Mouse (Mus musculus) embryonic facial prominence, embryonic 15.5 days (tissue): ENCODE measurements around the gene Dock9. TPM values are rescaled to one million over a fixed set of nuclear protein-coding genes. Genes with fewer than 3 reads are reported as not detected.
"Not testable (repeated sequence)": the region's sequence is repeated elsewhere in the genome, so short reads cannot be mapped to it uniquely, and the experiment has no call there.

ENCODE experiments used
- ATAC-seq: fragments of 200-750 bp; cut with Nextera tagmentation; 2 replicates; pipeline ENCODE4 v1.8.0; 2017; ENCODE audit warnings: low read depth, moderate TSS enrichment; ENCODE audit not compliant: insufficient number of reproducible peaks, low FRiP score, low TSS enrichment
- H3K27ac ChIP-seq: fragments of 300-500 bp; sonication (generic); replicated peaks from 2 replicates; pipeline ENCODE4 v1.5.1; 2015; ENCODE audit warnings: mild to moderate bottlenecking, inconsistent platforms
- H3K27me3 ChIP-seq: fragments of 300-500 bp; sonication (generic); 2 replicates; pipeline ENCODE4 v1.6.1; 2015; ENCODE audit warnings: inconsistent platforms
- H3K36me3 ChIP-seq: fragments of 300-500 bp; sonication (generic); 2 replicates; pipeline ENCODE4 v1.6.1; 2015; ENCODE audit warnings: mild to moderate bottlenecking, inconsistent platforms
- H3K4me1 ChIP-seq: fragments of 300-500 bp; sonication (generic); 2 replicates; pipeline ENCODE4 v1.6.1; 2015; ENCODE audit warnings: inconsistent platforms
- H3K4me2 ChIP-seq: fragments of 300-500 bp; sonication (generic); replicated peaks from 2 replicates; pipeline ENCODE4 v1.6.1; 2015; ENCODE audit warnings: mild to moderate bottlenecking, inconsistent platforms
- H3K4me3 ChIP-seq: fragments of 300-500 bp; sonication (generic); replicated peaks from 2 replicates; pipeline ENCODE4 v1.5.1; 2015; ENCODE audit warnings: mild to moderate bottlenecking, inconsistent platforms
- H3K9ac ChIP-seq: fragments of 300-500 bp; sonication (generic); 2 replicates; pipeline ENCODE4 v1.6.1; 2015; ENCODE audit warnings: inconsistent platforms
- H3K9me3 ChIP-seq: fragments of 300-500 bp; sonication (generic); replicated peaks from 2 replicates; pipeline ENCODE4 v1.6.1; 2016; ENCODE audit warnings: inconsistent platforms
- WGBS: fragments of 180-500 bp; shearing (Covaris S2); methylation state at CpG from one replicate; pipeline ENCODE4 v1.1.7; 2015; 5-methylcytosine and 5-hydroxymethylcytosine counted together
- polyA plus RNA-seq: library from polyadenylated mRNA; unstranded; fragments of >200 nt; fragmentation: Nextera tagmentation; extraction: Ambion mirVana; gene quantifications from 2 replicates; pipeline ENCODE4 v1.2.1, GENCODE M21; 2015

Dock9 gene
- polyA plus RNA-seq, 1 experiment from 2014 or later = 8.7 TPM

DNA sequence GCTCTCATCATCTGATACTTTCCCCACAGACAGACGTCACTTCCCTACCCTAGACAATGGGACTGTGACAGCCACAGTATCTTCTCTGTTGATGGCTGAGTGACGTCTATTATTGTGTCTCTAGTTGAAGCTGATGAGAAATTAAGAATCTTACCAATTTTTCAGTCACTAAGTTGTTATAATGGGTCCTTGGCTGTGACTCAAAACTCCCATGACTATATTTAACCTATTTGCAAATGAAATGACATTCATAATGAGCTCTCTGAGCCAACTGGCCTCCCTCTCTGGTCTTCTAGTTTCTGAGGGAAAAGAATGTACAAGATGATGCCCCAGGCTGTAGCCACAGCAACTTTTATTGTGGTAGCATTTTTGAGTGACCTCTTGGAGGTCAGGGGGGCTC, 153.3 kb downstream of the Dock9 start:
- no peak overlapping the region for H3K4me3 ChIP-seq
- 82% methylated on average over 2 of the region's 2 CpGs for WGBS
- no peaks in the 10 kb centered on the region for H3K9me3 ChIP-seq
- H3K9ac ChIP-seq = no peak overlapping the region
- H3K4me2 ChIP-seq = no peak overlapping the region
- H3K27ac ChIP-seq = no peak overlapping the region
- no peaks in the 10 kb centered on the region for H3K4me1 ChIP-seq
- H3K27me3 ChIP-seq = no peaks in the 10 kb centered on the region
- ATAC-seq = no peak
- H3K36me3 ChIP-seq = peaks cover 3% of the 10 kb centered on the region; the same call in 1 of the 2 replicates

DNA sequence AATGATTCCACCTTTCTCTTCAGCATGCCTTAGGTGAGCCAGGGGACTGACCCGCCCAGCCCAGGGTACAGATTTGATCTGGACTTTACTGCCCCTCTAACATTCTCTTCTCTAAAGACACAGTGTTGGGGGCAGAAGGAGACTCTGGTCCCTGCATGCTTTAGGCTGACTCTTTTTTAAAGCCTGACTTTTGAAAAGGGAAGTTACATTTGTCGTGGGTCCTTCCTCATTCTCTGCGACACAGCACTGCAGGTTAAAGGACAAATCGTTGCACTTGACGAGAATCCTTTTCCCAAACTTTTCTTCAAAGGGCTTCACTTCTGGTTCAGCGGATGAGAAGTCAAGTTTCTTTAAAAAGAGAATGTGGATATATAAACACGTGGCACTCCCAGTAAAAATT, 156.4 kb downstream of the Dock9 start:
- 82% methylated on average over 7 of the region's 7 CpGs for WGBS
- H3K4me1 ChIP-seq = no peaks in the 10 kb centered on the region

DNA sequence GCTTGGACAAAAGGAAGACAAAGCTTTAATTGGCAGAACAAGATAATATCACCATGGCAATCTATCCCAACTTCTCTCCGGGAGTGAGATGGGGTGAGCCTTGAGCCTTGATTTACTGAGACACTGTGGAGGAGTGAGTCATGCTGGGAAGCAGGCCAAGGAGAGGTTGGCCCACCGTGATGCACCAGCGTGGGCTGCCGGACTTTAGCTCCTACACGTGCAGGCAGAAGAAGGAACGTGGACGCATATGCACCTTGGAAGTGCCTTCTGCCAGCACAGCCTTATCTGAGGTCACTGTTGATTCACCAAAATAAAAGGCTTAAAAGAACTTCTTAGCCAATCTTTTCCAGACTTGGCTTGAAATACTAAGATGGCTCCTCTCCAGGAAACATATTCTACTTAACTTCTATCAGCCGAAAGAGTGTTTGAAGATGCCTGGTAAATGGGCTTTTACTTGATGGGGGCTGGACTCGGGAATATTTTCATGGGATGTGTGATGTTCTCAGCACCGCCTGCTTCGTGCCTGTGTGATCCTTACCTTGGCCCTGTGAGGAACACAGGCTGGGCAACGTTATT, 160.6 kb downstream of the Dock9 start:
- no peak overlapping the region for H3K27ac ChIP-seq
- no peak overlapping the region for H3K9ac ChIP-seq
- ATAC-seq = no peak
- H3K4me1 ChIP-seq = no peaks in the 10 kb centered on the region
- H3K9me3 ChIP-seq = no peaks in the 10 kb centered on the region
- 80% methylated on average over 12 of the region's 12 CpGs for WGBS
- no peak overlapping the region for H3K4me2 ChIP-seq
- H3K27me3 ChIP-seq = no peaks in the 10 kb centered on the region
- H3K4me3 ChIP-seq = no peak overlapping the region
- H3K36me3 ChIP-seq = peaks cover 11% of the 10 kb centered on the region

More for the DNA sequence above, 156.4 kb downstream of the Dock9 start:
- Histone ChIP-seq H3K4me3 (no peak overlapping the region), H3K27me3 (no peaks in the 10 kb centered on the region), H3K9ac (no peak overlapping the region), H3K9me3 (no peaks in the 10 kb centered on the region), H3K36me3 (peaks cover 11% of the 10 kb centered on the region), H3K4me2 (no peak overlapping the region), H3K27ac (no peak overlapping the region)
- ATAC-seq = no peak

DNA sequence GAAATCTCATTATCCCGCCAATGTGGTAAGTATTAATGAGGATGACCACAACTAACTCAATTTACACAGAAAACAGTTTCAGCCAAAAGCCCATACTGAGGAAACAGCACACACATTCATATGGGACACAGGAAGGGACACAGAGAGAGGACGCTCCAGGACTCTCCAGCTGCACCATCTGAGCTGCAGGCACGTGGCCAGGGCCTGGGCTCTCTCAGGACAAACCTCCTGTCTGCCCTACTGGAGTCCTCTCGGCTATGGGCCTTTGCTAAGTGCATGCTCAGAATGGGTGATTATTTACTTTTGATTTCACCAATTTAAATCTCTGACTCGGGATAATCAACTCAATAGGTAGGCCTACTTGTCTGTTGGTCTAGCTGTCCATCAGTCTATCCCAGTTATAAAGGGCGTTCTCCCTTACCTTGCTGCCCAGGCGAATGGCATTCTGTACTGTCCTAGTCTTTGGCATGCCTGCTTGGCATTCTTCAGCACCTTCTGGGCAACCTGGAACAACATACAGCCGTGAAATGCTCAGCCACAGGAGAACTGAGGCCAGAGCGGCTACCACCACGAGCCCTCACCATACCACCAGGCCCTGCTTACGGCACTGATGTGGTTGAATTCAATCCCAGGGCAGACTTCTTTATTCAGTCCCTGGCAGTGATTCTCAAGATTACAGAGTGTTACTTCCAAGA, 162.8 kb downstream of the Dock9 start:
- 79% methylated on average over 11 of the region's 11 CpGs for WGBS
- no peaks in the 10 kb centered on the region for H3K4me1 ChIP-seq
- H3K9ac ChIP-seq = no peak overlapping the region
- H3K27me3 ChIP-seq = no peaks in the 10 kb centered on the region
- ATAC-seq = no peak
- H3K4me3 ChIP-seq = no peak overlapping the region
- H3K9me3 ChIP-seq = no peaks in the 10 kb centered on the region
- no peak overlapping the region for H3K4me2 ChIP-seq
- peaks cover 11% of the 10 kb centered on the region for H3K36me3 ChIP-seq
- H3K27ac ChIP-seq = no peak overlapping the region

DNA sequence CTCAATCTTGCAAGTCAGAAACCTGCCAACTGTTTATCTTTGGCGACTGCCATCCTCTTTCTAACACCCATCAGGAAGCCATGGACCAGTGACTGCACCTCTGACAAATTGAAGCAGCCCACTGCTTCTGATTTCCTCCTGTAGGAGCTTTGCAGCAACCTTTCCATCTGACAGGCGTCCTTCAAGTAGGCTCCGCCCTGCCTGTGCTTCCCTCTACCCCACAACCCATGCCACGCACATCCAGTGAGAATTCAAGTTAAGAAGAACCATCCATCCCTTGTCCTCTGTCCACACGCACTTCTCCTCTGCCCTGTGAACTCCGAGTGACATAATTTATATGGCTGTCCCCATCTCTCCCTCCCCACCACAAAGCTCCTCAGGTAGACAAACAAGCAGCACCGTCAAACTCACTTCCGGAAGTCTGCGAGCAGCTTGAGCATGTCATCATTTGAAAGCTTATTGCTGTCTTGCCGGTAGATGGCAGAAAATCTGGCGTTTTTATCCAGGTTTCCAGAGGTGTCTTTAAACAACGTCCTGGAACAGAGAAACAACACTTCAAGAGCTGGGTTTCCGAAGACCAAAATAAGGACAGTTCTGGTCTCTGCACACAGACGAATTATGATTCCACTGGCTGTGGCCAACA, 163.4 kb downstream of the Dock9 start:
- H3K4me1 ChIP-seq = no peaks in the 10 kb centered on the region
- H3K27me3 ChIP-seq = no peaks in the 10 kb centered on the region
- WGBS = 76% methylated on average over 14 of the region's 14 CpGs
- ATAC-seq = no peak
- no peak overlapping the region for H3K27ac ChIP-seq
- no peaks in the 10 kb centered on the region for H3K9me3 ChIP-seq
- no peak overlapping the region for H3K4me2 ChIP-seq
- H3K36me3 ChIP-seq = peaks cover 8% of the 10 kb centered on the region
- H3K4me3 ChIP-seq = no peak overlapping the region
- no peak overlapping the region for H3K9ac ChIP-seq

DNA sequence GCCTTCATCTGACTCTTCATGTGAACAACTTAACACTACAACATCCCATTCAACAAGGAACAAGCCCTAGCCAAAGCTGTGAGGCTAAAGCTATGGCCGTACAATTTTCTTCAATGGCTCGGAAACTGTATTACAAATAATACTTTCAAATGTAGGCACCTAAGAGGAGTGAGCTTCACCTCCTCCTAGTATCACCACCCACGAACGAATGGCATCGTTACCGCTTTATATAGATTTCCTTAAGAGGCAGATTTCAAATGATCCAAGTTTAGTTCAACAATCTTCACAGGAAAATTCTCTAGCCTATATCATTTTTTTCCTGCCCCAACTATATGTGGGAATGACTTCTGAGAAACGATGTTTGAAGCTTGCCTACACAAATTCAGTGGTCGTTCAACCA, 165.7 kb downstream of the Dock9 start:
- 96% methylated on average over 8 of the region's 8 CpGs for WGBS
- no peak overlapping the region for H3K4me2 ChIP-seq
- no peak for ATAC-seq

DNA sequence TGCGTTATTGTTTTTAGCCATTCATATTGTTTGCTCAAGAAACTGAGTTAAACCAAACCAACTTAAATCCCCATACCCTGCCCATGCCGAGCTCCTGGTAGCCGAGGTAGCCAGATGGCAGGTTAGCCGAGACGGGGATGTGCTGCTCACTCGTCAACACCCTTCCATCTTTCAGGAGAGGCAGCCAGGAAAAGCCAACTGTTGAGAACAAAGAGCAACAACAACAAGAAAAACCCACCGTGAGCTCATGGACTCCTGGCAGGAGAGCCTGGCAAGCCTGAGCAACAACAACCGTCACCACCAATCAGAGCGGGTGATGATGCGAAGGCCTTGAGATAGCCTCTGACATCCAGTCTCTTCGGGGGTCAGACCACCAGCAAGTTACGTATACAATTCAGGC, 170.9 kb downstream of the Dock9 start:
- WGBS = 84% methylated on average over 12 of the region's 12 CpGs
- no peak for ATAC-seq
- H3K27ac ChIP-seq = no peak overlapping the region

More for the DNA sequence above, 165.7 kb downstream of the Dock9 start:
- H3K9ac ChIP-seq = no peak overlapping the region
- H3K4me1 ChIP-seq = no peaks in the 10 kb centered on the region
- H3K4me3 ChIP-seq = no peak overlapping the region
- no peaks in the 10 kb centered on the region for H3K27me3 ChIP-seq
- no peaks in the 10 kb centered on the region; the same call in 1 of the 2 replicates for H3K36me3 ChIP-seq
- no peak overlapping the region for H3K27ac ChIP-seq
- no peaks in the 10 kb centered on the region for H3K9me3 ChIP-seq

DNA sequence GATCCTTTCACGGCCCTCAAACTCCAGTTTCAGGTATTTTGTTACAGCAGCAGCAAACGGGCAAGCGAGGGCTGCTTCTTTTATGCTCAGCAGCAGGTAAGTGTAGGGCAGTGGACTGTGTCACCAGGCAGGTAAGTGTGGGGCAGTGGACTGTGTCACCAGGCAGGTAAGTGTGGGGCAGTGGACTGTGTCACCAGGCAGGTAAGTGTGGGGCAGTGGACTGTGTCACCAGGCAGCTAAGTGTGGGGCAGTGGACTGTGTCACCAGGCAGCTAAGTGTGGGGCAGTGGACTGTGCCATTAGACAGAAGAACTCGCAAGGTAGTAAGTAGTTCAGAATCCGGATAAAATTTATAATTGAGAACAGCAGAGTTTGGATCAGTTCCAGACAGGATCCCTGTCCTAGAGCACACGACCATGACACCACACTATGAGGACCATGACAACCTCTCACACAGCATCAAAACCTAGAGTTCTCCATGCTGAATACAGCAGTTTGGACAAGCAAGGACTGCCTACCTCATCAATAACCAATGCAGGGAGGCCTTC, 173.6 kb downstream of the Dock9 start:
- ATAC-seq, H3K4me2 ChIP-seq, H3K36me3 ChIP-seq, H3K9ac ChIP-seq, H3K27ac ChIP-seq, H3K9me3 ChIP-seq, H3K4me1 ChIP-seq, H3K27me3 ChIP-seq, H3K4me3 ChIP-seq: not testable (repeated sequence)
- WGBS = 72% methylated on average over 6 of the region's 6 CpGs

More for the DNA sequence above, 170.9 kb downstream of the Dock9 start:
- Histone ChIP-seq H3K4me2 (no peak overlapping the region), H3K4me1 (no peaks in the 10 kb centered on the region), H3K9ac (no peak overlapping the region), H3K9me3 (no peaks in the 10 kb centered on the region), H3K27me3 (no peaks in the 10 kb centered on the region), H3K36me3 (0 out of 2 replicates have a peak, but pooled peaks cover 3% of the 10 kb centered on the region), H3K4me3 (no peak overlapping the region)

DNA sequence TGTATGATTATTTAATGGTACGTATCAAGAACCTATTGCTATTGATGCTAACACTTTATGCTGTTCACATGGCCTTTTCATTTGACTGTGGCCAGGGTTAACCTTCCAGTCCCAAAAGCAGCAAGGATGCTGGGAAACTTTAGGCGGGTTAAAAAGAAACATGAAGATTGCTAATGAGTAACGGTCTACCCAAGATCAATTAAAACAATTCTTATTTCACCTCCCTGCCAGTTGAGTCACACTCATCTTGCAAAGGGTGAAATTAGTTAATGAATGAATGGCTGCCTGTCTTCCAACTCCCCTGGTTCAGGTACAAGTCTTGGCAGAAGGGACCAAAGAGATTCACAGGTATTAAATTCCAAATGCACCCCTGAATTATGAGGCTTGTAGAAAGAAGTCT, 175.8 kb downstream of the Dock9 start:
- WGBS = 91% methylated on average over 3 of the region's 3 CpGs
- no peak for ATAC-seq
- Histone ChIP-seq H3K4me1 (no peaks in the 10 kb centered on the region), H3K27me3 (no peaks in the 10 kb centered on the region), H3K27ac (no peak overlapping the region), H3K9me3 (no peaks in the 10 kb centered on the region), H3K4me2 (no peak overlapping the region), H3K9ac (no peak overlapping the region), H3K36me3 (0 out of 2 replicates have a peak, but pooled peaks cover 3% of the 10 kb centered on the region), H3K4me3 (no peak overlapping the region)

DNA sequence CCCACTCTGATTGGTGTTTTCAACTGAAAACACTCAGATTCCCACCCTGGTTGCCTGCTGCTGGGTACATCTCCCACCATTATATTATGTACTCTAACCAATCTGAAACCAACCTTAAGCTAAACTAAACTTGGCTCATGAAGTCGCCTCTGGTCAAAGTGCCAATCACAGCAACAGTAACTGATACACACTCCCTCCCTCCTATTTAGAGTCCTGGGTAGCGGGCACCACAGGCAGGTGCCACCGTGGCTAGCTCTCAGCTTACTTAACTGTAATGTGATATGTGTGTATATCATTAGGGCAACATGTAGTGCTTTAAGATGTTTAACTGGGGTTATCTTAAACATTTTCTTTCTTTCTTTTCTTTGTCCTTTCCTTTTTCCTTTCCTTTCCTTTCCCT, 177.1 kb downstream of the Dock9 start:
- no peak overlapping the region for H3K9ac ChIP-seq
- H3K4me3 ChIP-seq = no peak overlapping the region
- H3K4me2 ChIP-seq = no peak overlapping the region
- no peaks in the 10 kb centered on the region for H3K27me3 ChIP-seq
- H3K27ac ChIP-seq = no peak overlapping the region
- 0 out of 2 replicates have a peak, but pooled peaks cover 3% of the 10 kb centered on the region for H3K36me3 ChIP-seq
- H3K4me1 ChIP-seq = no peaks in the 10 kb centered on the region
- no peaks in the 10 kb centered on the region for H3K9me3 ChIP-seq
- ATAC-seq = no peak
- 64% methylated on average over 3 of the region's 3 CpGs for WGBS

DNA sequence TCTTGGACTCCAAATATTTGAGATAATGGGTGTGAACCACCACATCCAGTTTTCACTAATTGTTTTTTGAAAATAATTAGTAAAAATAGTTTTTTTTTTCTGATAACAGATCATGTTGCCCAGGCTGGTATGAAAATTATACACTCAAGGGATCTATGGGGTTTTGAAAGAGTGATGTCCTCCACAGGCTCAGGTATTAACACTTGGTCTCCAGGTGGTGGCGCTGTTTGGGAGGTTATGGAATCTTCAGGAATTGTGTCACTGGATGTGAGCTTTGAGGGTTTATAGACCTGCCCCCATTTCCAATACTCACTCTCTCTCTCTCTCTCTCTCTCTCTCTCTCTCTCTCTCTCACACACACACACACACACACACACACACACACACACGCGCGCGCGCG, 177.5 kb downstream of the Dock9 start:
- no peak overlapping the region for H3K9ac ChIP-seq
- H3K27me3 ChIP-seq = no peaks in the 10 kb centered on the region
- 96% methylated on average over 7 of the region's 7 CpGs for WGBS
- no peak overlapping the region for H3K27ac ChIP-seq
- no peaks in the 10 kb centered on the region for H3K9me3 ChIP-seq
- no peaks in the 10 kb centered on the region for H3K4me1 ChIP-seq
- H3K4me2 ChIP-seq = no peak overlapping the region
- no peak overlapping the region for H3K4me3 ChIP-seq
- H3K36me3 ChIP-seq = 0 out of 2 replicates have a peak, but pooled peaks cover 3% of the 10 kb centered on the region
- no peak for ATAC-seq
